Mouse (Mus musculus) ES-Bruce4 (cell line): ENCODE results near the gene Hddc2.

Source experiments
- CTCF ChIP-seq: IDR thresholded peaks from one replicate; pipeline ENCODE4 v1.8.1; 2011; ENCODE audit warnings: low read depth, low read length
- EP300 ChIP-seq: IDR thresholded peaks from 2 replicates; pipeline ENCODE4 v1.6.1; 2011; ENCODE audit warnings: low read depth, low read length; ENCODE audit not compliant: insufficient read depth
- POLR2A ChIP-seq: IDR thresholded peaks from one replicate; pipeline ENCODE4 v1.8.1; 2011; ENCODE audit warnings: low read length; ENCODE audit not compliant: insufficient read depth

GRCm38 (mm10) chr10:31272738-31273137, 40.4 kb upstream of the Hddc2 start:
- no peak for TF ChIP-seq CTCF
- TF ChIP-seq POLR2A: no peak
- no peak for TF ChIP-seq EP300
